Mouse (Mus musculus) cerebellum, adult 2 months (tissue): ENCODE data around the gene Ext2. TPM values are rescaled to one million over a fixed set of nuclear protein-coding genes. Genes with fewer than 3 reads are reported as not detected.

Source experiments
- DNase-seq, 2 experiments: peaks; one replicate each; pipeline ENCODE4 v3.0.0; 2021
- H3K27ac ChIP-seq: fragments of 200-500 bp; 2 replicates; pipeline ENCODE4 v1.5.1; 2012; ENCODE audit warnings: low read length, control low read depth, inconsistent platforms; ENCODE audit not compliant: insufficient read depth
- H3K27me3 ChIP-seq: fragments of 200-500 bp; 2 replicates; pipeline ENCODE4 v1.6.1; 2012; ENCODE audit warnings: inconsistent platforms, mild to moderate bottlenecking, low read length, moderate library complexity; ENCODE audit not compliant: control insufficient read depth, insufficient read depth
- H3K4me1 ChIP-seq: fragments of 200-500 bp; 2 replicates; pipeline ENCODE4 v1.6.1; 2011; ENCODE audit warnings: low read length; ENCODE audit not compliant: control insufficient read depth, insufficient read depth
- H3K4me3 ChIP-seq: fragments of 200-500 bp; replicated peaks from 2 replicates; pipeline ENCODE3; 2011; ENCODE audit warnings: mild to moderate bottlenecking, low read depth, low read length, control low read depth; ENCODE audit not compliant: insufficient read depth
- CTCF ChIP-seq: fragments of 200-500 bp; IDR thresholded peaks from 2 replicates; pipeline ENCODE4 v1.5.1; 2011; ENCODE audit warnings: low read depth, mild to moderate bottlenecking, control low read depth, low read length, moderate library complexity, borderline replicate concordance; ENCODE audit not compliant: insufficient read depth
- POLR2A ChIP-seq: fragments of 200-500 bp; IDR thresholded peaks from 2 replicates; pipeline ENCODE4 v1.6.1; 2011; ENCODE audit warnings: low read length, control low read depth, borderline replicate concordance; ENCODE audit not compliant: insufficient read depth
- WGBS: fragments of 180-500 bp; shearing (Covaris S2); methylation state at CpG from one replicate; pipeline ENCODE4 v1.1.7; 2018; 5-methylcytosine and 5-hydroxymethylcytosine counted together
- polyA plus RNA-seq: library from polyadenylated mRNA; depleted of rRNA; stranded (reverse); fragments of >200 nt; gene quantifications from 2 replicates; pipeline ENCODE4 v1.2.3, GENCODE M21; 2012

Gene Ext2
- polyA plus RNA-seq, 1 experiment: 40.1 TPM

GRCm38 (mm10) chr2:93644731-93645130 lies 177.6 kb downstream of the Ext2 start:
- no peak for TF ChIP-seq POLR2A
- TF ChIP-seq CTCF: no peak
- H3K27ac ChIP-seq: no peak overlapping the region
- 95% methylated on average over 6 of the region's 6 CpGs for WGBS
- no peak for DNase-seq
- no peaks in the 10 kb centered on the region for H3K4me1 ChIP-seq
- H3K4me3 ChIP-seq: no peak overlapping the region
- peaks cover 12% of the 10 kb centered on the region; the same call in 1 of the 2 replicates for H3K27me3 ChIP-seq

- Histone ChIP-seq H3K4me1 (no peaks in the 10 kb centered on the region), H3K27ac (no peak overlapping the region), H3K27me3 (peaks cover 12% of the 10 kb centered on the region; the same call in 1 of the 2 replicates), H3K4me3 (no peak overlapping the region)
- no peak for DNase-seq
- over 99% methylated on average over 4 of the region's 4 CpGs for WGBS
- TF ChIP-seq CTCF (no peak), POLR2A (no peak)
These were observed 178.1 kb downstream of the Ext2 start for GRCm38 (mm10) chr2:93644234-93644633.

GRCm38 (mm10) chr2:93643403-93643780 lies 179.0 kb downstream of the Ext2 start:
- H3K27ac ChIP-seq: no peak overlapping the region
- H3K4me1 ChIP-seq: no peaks in the 10 kb centered on the region
- 15% methylated on average over 28 of the region's 28 CpGs for WGBS
- no peak overlapping the region for H3K4me3 ChIP-seq
- TF ChIP-seq CTCF (no peak), POLR2A (no peak)
- DNase-seq: no peak
- H3K27me3 ChIP-seq: peaks cover 12% of the 10 kb centered on the region; the same call in 1 of the 2 replicates

GRCm38 (mm10) chr2:93634609-93635008 lies 187.8 kb downstream of the Ext2 start:
- no peak for TF ChIP-seq CTCF
- no peak for TF ChIP-seq POLR2A
- peaks cover 14% of the 10 kb centered on the region; the same call in 1 of the 2 replicates for H3K4me1 ChIP-seq
- 31% methylated on average over 4 of the region's 4 CpGs for WGBS
- no peaks in the 10 kb centered on the region for H3K27me3 ChIP-seq
- H3K4me3 ChIP-seq: no peak overlapping the region
- peak; percentile 55 to 78 for DNase-seq
- H3K27ac ChIP-seq: no peak overlapping the region

GRCm38 (mm10) chr2:93624665-93625408 lies 197.5 kb downstream of the Ext2 start:
- Histone ChIP-seq H3K27me3 (no peaks in the 10 kb centered on the region), H3K4me1 (no peaks in the 10 kb centered on the region; the same call in 1 of the 2 replicates), H3K4me3 (no peak overlapping the region), H3K27ac (no peak overlapping the region)
- 81% methylated on average over 13 of the region's 13 CpGs for WGBS
- TF ChIP-seq CTCF: no peak
- TF ChIP-seq POLR2A: no peak
- DNase-seq: no peak

GRCm38 (mm10) chr2:93619208-93619849 lies 203.0 kb downstream of the Ext2 start:
- peak; percentile 35 to 45 for DNase-seq

GRCm38 (mm10) chr2:93618447-93619199 lies 203.7 kb downstream of the Ext2 start:
- no peak for TF ChIP-seq POLR2A
- TF ChIP-seq CTCF: no peak
- no peak for DNase-seq
- 75% methylated on average over 19 of the region's 19 CpGs for WGBS
- H3K27me3 ChIP-seq: no peaks in the 10 kb centered on the region
- no peak overlapping the region for H3K27ac ChIP-seq
- H3K4me3 ChIP-seq: no peak overlapping the region
- no peaks in the 10 kb centered on the region; the same call in 1 of the 2 replicates for H3K4me1 ChIP-seq

More at GRCm38 (mm10) chr2:93619208-93619849, 203.0 kb downstream of the Ext2 start:
- H3K27ac ChIP-seq: no peak overlapping the region
- H3K4me3 ChIP-seq: no peak overlapping the region
- H3K27me3 ChIP-seq: no peaks in the 10 kb centered on the region
- WGBS: 11% methylated on average over 5 of the region's 5 CpGs
- TF ChIP-seq CTCF (0 out of 2 replicates have a peak, but pooled peaks have one; percentile 6), POLR2A (no peak)
- H3K4me1 ChIP-seq: no peaks in the 10 kb centered on the region; the same call in 1 of the 2 replicates
